Mouse (Mus musculus) gonadal fat pad, adult 2 months (tissue): ENCODE data around the gene Prg2. TPM values are rescaled to one million over a fixed set of nuclear protein-coding genes. Genes with fewer than 3 reads are reported as not detected.

Experiments used
- DNase-seq: peaks from one replicate; pipeline ENCODE4 v3.0.0-alpha.2; 2012; ENCODE audit warnings: low read depth
- polyA plus RNA-seq: library from polyadenylated mRNA; depleted of rRNA; stranded (reverse); fragments of >200 nt; gene quantifications from 2 replicates; pipeline ENCODE4 v1.2.3, GENCODE M21; 2012; rRNA removed

Gene Prg2
- polyA plus RNA-seq: 0.23 TPM in 1 of 2 replicates, not detected in the other

DNA sequence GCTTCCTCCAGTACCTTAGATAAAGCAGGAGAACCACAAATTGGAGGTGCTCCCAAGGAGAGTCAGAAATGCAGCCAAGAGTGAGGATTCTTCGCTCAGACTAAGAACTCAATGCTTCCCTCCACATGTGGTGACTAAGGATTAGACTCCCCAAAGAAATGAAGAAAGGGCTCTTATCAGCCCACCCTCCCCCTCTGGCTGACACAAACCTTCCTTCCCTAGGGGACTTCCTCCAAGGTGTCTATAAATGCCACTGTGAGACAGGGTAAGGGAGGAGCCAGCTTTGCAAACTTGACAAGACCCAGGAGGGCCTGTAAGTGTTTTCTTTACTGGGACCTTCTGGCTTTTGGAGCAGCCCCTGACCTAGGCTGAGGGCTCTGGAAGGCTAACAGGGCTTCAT lies at the start of gene Prg2:
Gene Prg2, plus strand, starts transcription at position 274 of the 400 bp plus-strand sequence.
- DNase-seq: no peak

DNA sequence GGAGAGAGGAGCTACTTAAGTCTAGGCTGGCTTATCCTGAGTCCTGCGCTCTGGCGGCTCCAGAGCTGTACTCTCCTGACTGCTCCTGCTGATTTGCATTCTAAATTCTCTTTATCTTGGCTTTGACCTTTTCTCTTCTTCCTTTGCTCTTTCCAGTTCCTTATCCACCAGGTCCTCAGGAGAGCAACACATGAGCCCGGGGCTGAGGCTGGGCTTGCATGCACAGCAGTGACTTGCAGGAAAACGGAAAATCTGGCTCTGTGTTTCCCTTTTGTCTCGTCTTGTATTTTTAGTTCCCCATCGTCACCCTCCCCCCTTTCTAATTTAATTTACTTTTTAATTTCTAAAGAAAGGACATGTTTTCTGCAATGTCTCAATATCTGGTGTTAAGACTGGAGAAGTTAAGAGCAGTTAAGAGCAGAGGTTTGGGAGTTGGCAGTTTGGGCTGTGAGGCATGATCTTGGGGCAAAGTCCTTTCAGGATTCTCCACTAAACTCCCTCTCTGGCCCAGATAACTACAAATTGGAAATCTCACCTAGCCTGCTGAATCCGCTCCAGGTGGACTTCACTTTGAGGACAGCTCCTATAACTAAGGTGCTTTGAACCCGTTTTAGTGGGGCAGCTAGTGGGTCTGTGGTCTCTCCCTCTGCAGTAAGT lies 46.1 kb upstream of the Prg2 start:
- no peak for DNase-seq

DNA sequence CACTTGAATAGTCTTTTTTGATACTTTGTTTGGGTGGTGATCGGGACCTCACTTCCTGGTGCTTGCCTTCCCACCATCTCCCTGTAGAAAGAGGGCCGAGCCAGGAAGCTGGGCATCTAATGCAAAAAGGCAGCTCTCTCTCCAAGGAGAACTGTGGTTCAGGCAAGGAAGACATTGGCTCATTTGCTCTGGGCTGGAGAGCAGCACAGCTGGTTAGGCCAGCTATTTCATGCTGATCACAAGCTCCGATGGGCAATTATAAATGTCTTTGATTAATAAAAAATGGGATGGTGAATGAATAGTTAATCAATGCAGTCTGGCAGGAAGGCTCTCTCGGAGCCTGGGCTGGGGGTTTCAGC lies 45.6 kb upstream of the Prg2 start:
- DNase-seq: no peak

DNA sequence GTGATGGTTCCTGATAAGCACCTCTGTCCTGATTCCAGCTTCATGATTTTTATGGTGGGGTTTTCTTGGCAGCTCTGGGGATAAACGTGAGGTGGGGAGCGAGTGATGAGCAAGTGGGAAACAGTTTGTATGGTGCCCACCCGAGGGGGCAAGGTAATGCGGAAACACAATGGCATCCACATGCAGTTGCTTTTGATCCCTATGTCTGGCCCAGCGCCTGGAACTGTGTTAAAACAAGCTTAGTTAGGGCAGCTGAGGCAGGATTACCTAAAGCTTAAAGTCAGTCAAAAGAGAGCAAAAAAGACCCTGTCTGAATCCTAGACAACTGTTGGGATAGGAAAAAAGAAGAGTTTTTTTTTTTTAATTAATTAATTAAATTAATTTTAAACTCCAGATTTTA lies 45.2 kb upstream of the Prg2 start:
- DNase-seq: no peak

DNA sequence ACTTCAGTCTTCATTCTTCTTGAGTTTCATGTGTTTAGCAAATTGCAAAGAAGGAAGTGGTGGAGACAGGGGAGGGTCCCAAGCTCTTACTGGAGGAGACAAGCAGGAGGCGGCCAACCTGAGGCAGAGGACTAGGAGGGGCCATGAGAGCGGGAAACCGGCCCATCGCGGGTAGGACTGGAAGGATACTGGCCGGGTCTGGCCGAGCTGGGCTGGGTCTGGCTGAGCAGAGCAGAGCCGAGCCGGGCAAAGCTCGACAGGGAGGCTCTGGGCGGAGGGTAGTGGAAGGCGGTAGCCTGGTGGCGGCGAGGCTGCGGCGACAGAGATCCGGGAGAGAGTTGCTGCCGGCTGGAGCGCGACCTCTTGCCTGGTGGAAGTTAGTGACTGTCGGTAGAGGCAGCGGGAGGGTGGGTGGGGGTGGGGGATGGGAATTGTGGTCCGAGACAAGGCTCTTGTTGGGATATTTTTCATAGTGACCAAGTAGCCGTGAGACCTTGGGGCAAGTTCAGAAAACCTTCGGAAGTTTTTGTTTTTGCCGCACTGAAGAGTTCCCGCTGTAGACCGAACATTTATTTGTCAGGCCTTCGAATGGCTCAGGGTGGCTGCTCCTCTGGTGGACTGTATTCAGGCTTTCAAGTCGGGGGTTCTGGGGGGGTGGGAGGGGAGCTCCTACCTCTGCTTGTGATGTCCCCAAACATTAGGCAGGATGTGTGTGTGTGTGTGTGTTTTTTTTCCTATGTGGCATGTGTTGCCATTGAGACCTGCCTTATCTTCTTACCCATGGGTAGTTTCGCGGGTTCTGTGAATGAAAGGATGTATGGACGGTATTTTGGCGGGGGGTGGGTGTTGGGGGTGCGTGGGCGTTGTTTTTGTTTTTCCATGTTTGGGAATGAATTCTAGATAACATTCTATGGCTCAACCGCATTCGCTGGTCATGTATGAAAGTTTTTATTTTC lies 43.5 kb upstream of the Prg2 start, which contains the start of gene Slc43a3:
Gene Slc43a3, plus strand, starts transcription at position 106 of the 956 bp plus-strand sequence.
- DNase-seq: no peak

DNA sequence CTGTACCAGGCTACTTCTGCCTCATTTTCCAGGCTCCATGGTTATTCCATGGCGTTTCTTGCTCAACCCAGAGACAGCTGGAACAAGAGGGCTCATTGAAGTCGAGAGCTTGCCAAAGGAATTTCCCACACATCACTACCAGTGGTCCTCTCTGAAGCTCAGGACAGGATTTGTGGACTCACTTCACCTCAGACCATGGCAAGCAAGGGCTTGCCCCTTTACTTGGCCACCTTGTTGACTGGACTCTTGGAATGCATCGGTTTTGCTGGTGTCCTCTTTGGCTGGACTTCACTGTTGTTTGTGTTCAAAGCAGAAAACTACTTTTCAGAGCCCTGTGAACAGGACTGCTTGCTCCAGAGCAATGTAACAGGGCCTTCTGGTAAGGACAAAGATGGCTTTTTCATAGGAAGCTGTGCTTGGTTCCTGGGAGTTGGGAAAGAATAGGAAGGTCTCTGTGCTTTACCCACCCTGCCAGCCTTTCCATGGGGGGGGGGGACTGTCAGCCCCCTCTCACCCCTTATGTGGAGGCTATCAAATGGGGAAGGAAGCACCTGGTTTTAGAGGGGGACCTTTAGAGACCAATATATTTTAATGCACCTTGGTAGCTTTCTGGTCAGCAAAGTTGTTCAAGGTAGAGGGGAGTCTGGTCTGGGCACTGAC lies 42.6 kb upstream of the Prg2 start:
- DNase-seq: no peak

DNA sequence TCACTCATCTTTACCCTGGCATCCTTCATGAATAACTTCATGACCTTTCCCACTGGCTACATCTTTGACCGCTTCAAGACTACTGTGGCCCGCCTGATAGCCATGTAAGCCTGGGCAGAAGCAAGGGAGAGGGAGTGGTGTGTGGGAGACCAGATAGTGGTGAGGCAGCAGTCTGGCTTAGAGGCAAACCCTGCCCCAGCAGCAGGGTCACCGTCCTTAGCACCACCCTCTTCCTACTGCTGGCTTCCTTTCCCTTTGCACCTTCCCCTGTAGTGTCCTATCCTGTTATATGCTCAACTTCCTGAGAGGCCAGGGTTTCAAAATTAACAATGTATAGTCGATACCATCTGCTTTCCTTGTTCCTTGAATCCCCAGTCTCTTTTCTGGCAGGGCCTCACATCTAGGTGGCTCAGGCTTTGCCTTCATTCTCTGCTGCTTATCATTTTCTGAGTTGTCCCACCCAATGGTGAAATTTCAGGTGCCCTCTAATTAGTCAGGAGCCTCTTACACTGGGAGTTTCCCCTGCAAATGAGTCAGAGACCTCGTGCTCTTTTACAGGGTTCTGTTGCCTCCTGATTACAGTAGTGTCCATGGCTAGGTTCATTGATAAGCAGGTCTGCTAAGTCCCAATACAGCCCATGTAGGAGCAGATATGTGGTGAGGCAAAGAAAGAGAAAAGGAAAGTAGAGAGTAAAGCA lies 41.9 kb upstream of the Prg2 start:
- DNase-seq: no peak

DNA sequence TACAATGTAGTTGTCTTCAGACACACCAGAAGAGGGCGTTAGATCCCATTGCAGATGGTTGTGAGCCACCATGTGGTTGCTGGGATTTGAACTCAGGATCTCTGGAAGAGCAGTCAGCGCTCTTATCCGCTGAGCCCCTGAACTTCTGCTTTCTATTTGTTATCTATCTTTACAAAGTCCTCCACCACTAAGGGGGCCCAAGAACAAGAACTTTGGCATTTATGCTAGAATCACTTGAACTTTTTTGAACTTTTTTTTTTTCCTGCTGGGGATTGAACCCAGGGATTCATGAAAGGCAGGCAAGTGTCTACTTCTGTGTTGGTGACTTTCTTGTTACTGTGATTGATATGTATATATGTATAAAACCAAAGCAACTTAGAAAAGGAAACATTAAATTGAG lies 41.0 kb upstream of the Prg2 start:
- no peak for DNase-seq

DNA sequence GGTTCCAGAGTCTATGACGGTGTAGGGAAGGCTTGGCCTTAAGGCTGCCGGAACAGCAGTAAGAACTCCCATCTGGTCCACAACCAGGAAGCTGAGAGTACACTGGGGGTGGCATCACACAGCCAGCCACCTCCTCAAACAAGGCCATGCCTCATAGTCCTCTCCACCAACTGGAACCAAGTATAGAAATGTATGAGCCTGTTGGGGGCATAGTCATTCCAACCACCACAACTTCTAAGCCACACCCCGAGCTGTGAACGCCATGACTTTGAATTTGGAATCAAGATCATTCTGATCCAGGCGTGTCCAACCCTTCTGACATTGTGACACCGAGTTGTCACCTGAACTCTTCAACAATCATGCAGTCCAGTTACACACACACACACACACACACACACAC lies 40.5 kb upstream of the Prg2 start:
- DNase-seq: no peak

DNA sequence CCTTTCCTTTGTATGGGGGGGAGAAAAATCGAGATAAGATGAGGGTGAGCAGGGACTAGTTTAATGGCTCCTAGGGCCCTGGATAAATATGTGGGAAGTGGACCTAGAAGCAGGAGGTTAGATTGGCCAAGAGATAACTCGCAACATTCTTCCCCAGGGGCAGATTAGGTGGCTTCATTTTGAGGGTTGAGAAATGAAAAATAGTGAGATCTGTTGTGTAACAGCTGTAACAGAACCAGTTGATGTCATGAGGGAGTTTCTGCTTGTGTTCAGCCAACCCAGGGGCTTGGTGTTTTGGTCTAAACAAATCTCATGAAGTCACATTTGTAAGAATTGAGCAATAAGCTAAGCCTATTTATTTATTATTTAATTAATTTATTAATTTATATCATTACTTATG lies 38.9 kb upstream of the Prg2 start:
- DNase-seq: peak; percentile 45

DNA sequence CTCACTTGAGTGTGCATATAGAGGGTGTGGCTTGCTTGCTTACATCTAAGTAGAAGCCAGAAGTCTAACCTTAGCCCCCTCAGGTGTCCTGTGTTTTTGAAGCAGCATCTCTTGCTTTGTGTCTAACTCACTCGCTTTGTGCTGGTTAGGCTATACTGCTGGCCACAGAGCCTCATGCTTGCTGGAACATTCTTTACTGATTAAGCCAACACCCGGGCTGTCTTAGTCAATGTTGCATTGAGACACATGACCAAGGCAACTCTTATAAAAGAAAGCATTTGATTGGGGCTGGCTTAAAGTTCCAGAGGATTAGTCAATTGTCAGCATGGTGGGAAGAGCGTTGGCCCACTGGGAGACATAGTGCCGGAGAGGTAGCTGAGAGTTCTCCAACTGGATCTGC lies 38.5 kb upstream of the Prg2 start:
- DNase-seq: no peak

DNA sequence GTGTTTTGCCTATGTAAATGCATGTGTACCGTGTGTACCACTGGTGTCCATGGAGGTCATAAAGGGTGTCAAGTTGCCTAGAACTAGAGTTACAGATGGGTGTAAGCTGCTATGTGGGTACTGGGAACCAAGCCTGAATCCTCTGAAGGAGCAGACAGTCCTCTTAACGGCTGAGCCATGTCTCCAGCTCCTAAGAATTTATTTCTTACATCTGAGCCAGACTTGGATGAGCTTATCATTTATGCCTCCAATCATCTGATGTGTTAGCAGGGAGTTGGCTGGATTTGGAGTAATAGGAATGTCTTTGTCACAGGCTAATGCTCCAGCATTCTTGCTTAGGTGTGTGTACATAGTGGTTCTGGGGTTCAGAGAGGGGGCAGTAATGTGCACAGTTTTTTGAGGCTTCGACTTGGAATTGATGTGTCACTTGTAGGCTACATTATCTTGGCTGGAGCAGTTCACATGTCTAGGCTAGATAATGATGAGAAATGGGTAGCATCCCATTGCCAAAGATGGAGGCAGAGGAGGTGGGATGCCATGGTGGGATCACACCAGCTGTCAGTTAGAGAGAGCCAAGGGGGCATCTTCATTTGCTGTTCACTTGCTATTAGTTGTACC lies 33.0 kb upstream of the Prg2 start:
- DNase-seq: no peak

DNA sequence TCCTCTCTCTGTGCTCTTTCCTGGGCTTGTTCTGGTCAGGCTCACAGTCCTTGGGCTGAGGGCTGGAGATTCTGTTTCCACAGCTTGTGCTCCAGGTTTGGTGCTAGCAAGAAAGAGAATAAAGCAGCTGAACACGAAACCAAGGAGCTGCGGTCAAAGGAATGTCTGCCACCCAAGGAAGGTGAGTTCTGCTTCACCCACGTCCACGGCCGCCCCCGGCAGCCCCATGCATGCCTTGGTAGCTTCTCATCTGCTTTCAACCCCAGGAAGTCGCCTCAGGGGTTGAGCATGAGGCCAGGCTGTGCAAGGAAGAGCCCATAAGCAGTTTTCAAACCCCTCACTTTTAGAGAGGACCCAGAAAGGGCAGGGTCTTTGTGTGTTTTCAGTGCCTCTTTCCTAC lies 32.0 kb upstream of the Prg2 start:
- DNase-seq: no peak

DNA sequence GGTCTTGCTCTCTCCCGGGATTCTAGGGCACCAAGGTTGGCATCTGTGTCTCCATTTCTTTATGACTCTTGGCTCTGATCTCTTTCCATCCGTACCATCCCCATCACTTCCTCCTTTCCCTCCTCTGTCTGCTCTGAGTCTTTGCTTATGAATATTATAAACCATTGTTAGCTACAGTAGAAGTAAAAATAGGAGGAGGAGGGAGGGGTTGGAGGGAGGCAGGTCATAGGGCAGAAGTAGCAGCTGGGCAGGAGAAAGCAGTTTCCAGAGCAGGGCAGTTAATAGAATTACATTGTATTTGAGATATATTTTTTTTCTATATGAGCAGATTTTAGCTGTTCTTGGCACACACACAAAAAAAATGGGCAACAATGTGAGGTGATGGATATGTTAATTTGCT lies 31.5 kb upstream of the Prg2 start:
- no peak for DNase-seq

DNA sequence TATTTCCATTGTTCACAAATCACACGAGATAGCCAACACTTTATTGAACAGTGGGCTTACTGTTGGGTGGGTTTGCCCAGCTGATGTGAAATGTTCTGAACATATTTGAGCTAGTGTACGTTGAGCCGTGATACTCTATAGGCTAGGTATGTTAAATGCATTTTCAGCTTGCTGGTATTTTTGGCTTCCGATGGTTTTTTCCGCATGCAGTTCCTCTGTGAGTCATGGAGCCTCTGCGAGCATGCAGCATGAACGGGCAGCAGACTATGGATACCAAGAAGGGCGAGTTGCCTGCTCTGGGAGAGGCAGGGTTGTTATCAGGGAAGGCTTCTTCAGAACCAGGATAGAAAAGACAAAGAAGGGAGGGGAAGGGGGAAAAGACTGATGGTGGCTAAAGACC lies 29.2 kb upstream of the Prg2 start:
- DNase-seq: no peak

DNA sequence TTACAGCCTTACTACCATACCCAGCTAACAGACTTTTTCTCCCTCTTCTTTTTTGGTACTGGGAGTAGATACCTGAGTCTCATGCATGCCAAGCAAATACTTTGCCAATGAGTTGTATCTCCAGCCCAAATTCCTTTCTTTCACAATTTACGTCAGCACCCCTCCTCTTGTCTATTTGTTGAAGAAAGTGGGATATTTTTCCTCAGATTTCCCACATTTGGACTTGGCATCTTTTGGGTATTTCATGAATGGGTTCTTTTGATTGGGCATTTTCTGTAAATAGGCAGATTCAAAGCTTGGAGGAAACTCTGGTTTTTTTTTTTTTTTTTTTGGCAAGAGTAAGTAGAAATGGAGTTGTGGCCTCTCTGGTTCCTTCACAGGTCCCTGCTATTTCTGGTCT lies 28.0 kb upstream of the Prg2 start:
- DNase-seq: no peak

DNA sequence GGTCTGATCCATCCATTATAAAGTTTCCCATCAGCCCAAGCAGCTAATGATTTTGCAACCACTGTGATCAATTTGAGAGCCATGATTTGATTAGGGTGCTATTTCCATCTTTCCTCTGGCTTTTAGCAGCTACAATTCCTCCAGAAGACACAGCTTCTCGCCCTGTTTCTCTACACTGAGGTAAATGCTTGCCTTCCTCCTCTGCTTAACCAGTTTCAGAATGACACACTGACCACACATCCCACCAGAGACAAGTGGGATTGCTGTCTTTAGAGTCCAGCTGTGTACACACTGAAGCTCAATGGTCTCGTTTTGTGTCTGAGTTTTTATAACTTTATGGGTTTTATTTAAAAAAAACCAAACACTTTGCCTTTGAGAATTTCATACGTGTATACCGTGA lies 27.6 kb upstream of the Prg2 start:
- DNase-seq: no peak

DNA sequence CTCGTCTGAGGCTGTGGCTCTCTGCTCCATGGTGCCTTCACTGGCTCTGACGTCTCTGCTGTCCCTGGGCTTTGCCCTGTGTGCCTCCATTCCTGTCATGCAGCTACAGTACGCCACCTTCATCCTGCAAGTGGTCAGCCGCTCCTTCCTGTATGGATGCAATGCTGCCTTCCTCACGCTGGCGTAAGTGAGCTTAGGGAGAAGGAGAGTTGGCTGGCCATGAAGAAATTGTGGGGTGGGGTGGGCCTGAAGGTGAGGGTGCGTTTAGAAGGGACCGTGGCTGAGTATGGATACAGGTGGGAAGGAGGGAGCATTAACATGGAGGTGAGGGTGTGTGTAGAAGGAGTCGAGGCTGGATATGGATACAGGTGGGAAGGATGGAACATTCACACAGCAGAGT lies 24.8 kb upstream of the Prg2 start:
- no peak for DNase-seq

DNA sequence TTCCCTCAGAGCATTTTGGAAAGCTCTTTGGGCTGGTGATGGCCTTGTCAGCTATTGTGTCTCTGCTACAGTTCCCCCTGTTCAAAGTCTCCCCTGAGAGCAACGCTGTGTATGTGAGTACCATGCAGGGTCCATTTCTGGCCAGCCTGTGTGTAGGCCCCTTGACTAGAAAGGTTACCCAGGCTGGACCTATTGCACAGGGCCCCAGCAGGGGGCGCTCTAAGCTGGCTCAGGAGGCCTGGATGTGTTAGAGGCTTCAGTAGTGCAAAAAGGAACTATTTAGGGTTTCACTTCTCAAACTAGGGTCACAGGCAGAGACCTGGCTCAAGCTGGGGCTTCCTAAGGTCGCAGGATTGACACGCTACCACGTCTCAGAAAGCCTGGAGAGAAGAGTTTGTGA lies 24.0 kb upstream of the Prg2 start:
- DNase-seq: no peak

DNA sequence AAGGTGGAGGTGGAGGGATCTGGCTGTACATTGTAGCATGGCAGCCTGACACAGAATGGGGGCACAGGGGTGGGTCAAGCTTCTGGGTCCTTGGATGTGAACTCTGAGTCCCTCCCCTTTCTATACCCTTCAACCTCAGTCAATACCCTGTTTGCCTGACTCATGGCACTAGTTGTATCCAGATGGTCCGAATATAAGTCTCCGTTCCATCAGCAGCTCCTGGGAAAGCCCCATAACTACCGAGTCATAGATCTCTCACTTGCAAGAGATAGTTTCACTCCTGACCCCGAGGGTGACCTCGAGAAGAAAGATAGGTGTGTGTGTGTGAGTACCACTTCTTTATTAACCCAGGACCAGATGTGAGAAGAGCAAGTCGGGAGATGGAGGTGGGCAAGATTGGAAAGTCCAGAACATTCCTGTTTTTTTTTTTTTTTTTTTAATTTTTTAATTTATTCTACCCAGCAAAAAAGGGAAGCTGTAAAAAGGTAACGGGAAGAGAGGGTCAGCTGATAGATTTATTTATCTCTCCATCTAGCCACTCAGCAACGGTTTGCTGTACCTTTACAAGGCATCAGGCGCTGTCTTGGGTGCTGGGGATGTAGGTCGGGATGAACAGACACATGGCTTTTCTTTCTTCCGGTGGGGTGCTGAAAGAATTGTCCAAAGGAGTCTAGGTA lies 21.5 kb upstream of the Prg2 start:
- no peak for DNase-seq

DNA sequence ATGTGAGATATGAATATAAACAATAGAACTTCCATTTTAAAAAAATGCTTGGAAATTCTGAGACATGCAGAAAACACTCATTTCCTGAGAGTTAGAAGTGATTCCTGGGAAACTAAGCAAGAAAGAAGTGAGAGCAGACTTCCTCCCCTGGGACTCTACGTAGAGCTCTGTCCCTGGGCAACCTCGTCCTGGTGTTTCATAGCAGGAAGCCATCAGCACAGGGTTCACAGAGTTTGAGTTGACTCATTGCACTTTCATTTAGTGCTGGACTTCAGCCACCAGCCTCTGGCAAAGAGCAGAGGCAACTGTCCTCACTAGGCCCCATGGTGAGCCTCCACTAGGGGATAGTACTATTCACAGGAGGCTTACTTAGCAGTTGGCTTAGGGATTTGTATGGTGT lies 19.0 kb upstream of the Prg2 start:
- no peak for DNase-seq
